Mouse (Mus musculus): ENCODE results near the gene Mrgprd. TPM values are rescaled to one million over a fixed set of nuclear protein-coding genes. Genes with fewer than 3 reads are reported as not detected.

The Mrgprd gene
- polyA plus RNA-seq, 1 experiment from 2014 or later: not detected

DNA sequence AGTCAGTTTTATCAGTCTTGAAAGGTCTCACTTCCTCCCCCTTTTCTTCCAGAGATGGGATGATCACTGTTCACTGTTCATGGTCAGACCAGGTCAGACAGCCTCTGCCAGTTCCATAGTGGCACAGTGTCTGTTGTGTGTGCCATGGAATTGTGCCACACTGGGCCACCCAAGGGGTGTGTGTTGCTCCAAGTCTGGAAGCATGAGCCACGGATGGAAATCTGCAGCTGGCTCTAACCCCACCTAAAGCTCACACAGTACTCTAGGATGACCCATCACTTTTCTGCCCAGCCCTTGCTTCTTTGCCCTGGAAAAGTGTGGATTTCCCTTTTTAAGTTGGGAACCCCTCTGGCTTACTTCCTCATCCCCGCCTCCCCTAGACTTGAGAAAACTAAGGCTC lies 10.5 kb upstream of the Mrgprd start:
- Histone ChIP-seq H3K4me2 (no peak overlapping the region), H3K27me3 (no peaks in the 10 kb centered on the region), H3K4me3 (replicated peaks) (no peak overlapping the region), H3K4me1 (replicated peaks) (peaks cover 12% of the 10 kb centered on the region), H3K9me3 (replicated peaks) (no peaks in the 10 kb centered on the region), H3K27ac (replicated peaks) (no peak overlapping the region), H3K36me3 (replicated peaks) (no peaks in the 10 kb centered on the region), H3K9ac (no peak overlapping the region)
- WGBS (ENCODE audit: insufficient replicate concordance): 46% methylated on average over 2 of the region's 2 CpGs
- ATAC-seq (ENCODE audit: insufficient read depth): no peak

DNA sequence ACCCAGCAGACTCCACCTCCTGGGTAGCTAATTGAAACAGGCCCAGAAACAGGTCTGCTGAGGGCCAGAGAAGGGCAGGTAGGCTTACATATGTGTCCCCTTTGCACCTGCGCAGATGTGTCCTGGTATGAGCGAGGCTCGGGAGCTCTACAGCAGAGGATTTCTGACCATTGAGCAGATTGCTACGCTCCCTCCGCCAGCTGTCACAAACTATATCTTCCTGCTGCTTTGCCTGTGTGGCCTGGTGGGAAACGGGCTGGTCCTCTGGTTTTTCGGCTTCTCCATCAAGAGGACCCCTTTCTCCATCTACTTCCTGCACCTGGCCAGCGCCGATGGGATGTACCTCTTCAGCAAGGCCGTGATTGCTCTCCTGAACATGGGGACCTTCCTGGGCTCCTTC lies 7.0 kb upstream of the Mrgprd start:
- no peak overlapping the region for H3K27ac ChIP-seq (replicated peaks)
- ATAC-seq (ENCODE audit: insufficient read depth): no peak
- H3K4me3 ChIP-seq (replicated peaks): no peak overlapping the region
- no peak overlapping the region for H3K4me2 ChIP-seq
- WGBS (ENCODE audit: insufficient replicate concordance): 80% methylated on average over 10 of the region's 10 CpGs
- no peaks in the 10 kb centered on the region for H3K27me3 ChIP-seq
- H3K36me3 ChIP-seq (replicated peaks): no peaks in the 10 kb centered on the region
- H3K9me3 ChIP-seq (replicated peaks): no peaks in the 10 kb centered on the region
- peaks cover 5% of the 10 kb centered on the region for H3K4me1 ChIP-seq (replicated peaks)
- no peak overlapping the region for H3K9ac ChIP-seq

DNA sequence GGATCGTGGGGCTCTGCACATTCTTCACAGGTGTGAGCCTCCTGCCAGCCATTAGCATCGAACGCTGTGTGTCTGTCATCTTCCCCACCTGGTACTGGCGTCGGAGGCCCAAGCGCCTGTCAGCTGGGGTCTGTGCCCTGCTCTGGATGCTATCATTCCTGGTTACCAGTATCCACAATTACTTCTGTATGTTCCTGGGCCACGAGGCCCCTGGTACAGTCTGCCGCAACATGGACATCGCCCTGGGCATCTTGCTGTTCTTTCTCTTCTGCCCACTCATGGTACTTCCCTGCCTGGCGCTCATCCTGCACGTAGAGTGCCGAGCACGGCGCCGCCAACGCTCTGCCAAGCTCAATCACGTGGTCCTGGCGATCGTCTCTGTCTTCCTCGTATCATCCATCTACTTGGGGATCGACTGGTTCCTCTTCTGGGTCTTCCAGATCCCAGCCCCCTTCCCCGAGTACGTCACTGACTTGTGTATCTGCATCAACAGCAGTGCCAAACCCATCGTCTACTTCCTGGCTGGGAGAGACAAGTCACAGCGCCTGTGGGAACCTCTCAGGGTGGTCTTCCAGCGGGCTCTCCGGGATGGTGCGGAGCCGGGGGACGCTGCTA lies 6.5 kb upstream of the Mrgprd start:
- no peak for ATAC-seq (ENCODE audit: insufficient read depth)
- no peak overlapping the region for H3K4me2 ChIP-seq
- no peak overlapping the region for H3K9ac ChIP-seq
- H3K27ac ChIP-seq (replicated peaks): no peak overlapping the region
- no peaks in the 10 kb centered on the region for H3K36me3 ChIP-seq (replicated peaks)
- H3K4me1 ChIP-seq (replicated peaks): no peaks in the 10 kb centered on the region
- H3K4me3 ChIP-seq (replicated peaks): no peak overlapping the region
- H3K9me3 ChIP-seq (replicated peaks): no peaks in the 10 kb centered on the region
- H3K27me3 ChIP-seq: no peaks in the 10 kb centered on the region
- WGBS (ENCODE audit: insufficient replicate concordance): 59% methylated on average over 30 of the region's 30 CpGs

DNA sequence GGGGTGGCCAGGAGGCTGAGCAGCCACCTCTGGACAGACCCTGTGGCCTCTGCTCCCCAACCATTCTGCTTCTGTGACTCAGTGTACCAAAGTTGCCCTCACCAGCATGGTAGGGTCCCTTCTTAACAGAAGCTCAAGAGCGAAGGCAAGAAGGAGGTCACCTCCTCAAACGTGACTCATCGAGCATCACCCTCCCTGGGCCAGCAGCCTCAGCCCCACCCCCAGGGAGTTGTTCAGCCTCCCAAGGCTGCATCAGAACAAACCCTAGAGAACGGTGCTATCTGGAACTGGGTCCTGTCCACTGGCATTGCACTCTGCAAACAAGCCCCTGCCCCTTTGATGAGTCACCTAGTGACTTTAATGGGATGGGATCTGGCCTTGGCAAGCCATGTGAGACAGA lies 5.8 kb upstream of the Mrgprd start:
- 44% methylated on average over 4 of the region's 4 CpGs for WGBS (ENCODE audit: insufficient replicate concordance)
- Histone ChIP-seq H3K27me3 (no peaks in the 10 kb centered on the region), H3K9ac (no peak overlapping the region), H3K4me2 (no peak overlapping the region), H3K9me3 (replicated peaks) (no peaks in the 10 kb centered on the region), H3K4me1 (replicated peaks) (no peaks in the 10 kb centered on the region), H3K27ac (replicated peaks) (no peak overlapping the region), H3K4me3 (replicated peaks) (no peak overlapping the region), H3K36me3 (replicated peaks) (no peaks in the 10 kb centered on the region)
- no peak for ATAC-seq (ENCODE audit: insufficient read depth)

DNA sequence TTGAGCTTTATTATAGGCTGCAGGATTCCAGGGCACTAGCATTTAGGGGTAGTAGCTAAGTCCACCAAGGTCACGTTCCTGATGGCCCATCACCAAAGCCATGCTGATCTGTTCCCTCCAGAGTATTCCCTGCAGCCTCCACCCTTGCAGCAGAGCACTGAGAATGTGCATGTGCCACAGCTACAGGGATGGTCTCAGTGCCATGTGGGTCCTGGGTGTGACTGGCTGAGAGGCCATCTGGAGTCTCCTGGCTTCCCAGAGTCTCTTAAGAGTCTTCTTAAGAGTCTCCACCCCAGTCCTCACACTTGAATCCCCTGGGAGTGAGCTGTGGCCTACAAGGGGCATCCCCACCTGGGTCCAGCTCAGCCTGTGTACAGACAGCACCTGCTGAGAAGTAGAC lies 4.8 kb upstream of the Mrgprd start:
- no peaks in the 10 kb centered on the region for H3K9me3 ChIP-seq (replicated peaks)
- no peaks in the 10 kb centered on the region for H3K36me3 ChIP-seq (replicated peaks)
- H3K4me1 ChIP-seq (replicated peaks): no peaks in the 10 kb centered on the region
- H3K27ac ChIP-seq (replicated peaks): no peak overlapping the region
- no peak overlapping the region for H3K9ac ChIP-seq
- 56% methylated on average over 1 of the region's 1 CpGs for WGBS (ENCODE audit: insufficient replicate concordance)
- no peak for ATAC-seq (ENCODE audit: insufficient read depth)
- H3K4me2 ChIP-seq: no peak overlapping the region
- no peak overlapping the region for H3K4me3 ChIP-seq (replicated peaks)
- H3K27me3 ChIP-seq: no peaks in the 10 kb centered on the region

DNA sequence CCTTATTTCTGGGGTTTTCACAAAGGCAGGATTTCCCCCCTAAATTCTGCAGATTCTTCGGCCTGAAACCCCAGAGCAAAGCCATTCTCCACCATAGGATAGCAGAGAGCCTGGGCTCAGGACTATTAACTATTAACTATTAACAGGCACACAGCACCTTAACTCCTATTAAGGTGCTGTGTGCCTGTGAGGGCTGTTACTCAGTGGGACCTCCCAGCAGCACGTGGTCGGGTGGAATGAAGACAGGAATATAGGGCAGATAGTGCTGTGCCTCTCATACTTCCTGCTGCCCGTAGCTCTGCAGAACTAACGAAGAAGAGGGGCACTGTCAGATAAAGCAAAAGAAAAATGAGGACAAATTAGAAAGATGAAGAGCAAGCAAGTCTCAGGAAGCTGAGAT lies 4.1 kb upstream of the Mrgprd start:
- WGBS (ENCODE audit: insufficient replicate concordance): 24% methylated on average over 5 of the region's 5 CpGs
- no peak overlapping the region for H3K4me3 ChIP-seq (replicated peaks)
- no peaks in the 10 kb centered on the region for H3K36me3 ChIP-seq (replicated peaks)
- no peaks in the 10 kb centered on the region for H3K4me1 ChIP-seq (replicated peaks)
- H3K9ac ChIP-seq: no peak overlapping the region
- ATAC-seq (ENCODE audit: insufficient read depth): no peak
- no peaks in the 10 kb centered on the region for H3K9me3 ChIP-seq (replicated peaks)
- no peak overlapping the region for H3K4me2 ChIP-seq
- no peak overlapping the region for H3K27ac ChIP-seq (replicated peaks)
- no peaks in the 10 kb centered on the region for H3K27me3 ChIP-seq

DNA sequence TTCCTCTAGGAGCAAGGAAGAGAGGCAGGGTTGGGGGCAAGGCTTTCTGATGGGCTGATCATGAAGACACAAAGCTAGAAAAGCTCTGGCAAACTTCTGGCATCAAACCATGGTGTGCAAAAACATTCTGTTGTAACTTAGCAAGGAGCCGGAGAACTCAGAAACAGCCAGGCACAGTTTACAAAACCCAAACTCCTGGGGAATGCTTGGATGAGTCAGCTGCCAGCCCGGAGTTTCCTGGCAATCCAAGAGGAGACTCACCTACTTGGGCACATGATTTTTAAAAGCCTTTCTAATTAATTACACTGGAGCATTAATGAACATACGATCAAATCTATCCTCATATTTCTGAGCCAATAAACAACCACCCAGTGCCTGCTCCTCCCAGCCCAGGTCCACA lies 2.5 kb upstream of the Mrgprd start:
- H3K27me3 ChIP-seq: no peaks in the 10 kb centered on the region
- no peak for ATAC-seq (ENCODE audit: insufficient read depth)
- H3K27ac ChIP-seq (replicated peaks): no peak overlapping the region
- no peaks in the 10 kb centered on the region for H3K4me1 ChIP-seq (replicated peaks)
- H3K9me3 ChIP-seq (replicated peaks): no peaks in the 10 kb centered on the region
- no peak overlapping the region for H3K4me2 ChIP-seq
- H3K36me3 ChIP-seq (replicated peaks): no peaks in the 10 kb centered on the region
- H3K9ac ChIP-seq: no peak overlapping the region
- H3K4me3 ChIP-seq (replicated peaks): no peak overlapping the region
- 58% methylated on average over 3 of the region's 3 CpGs for WGBS (ENCODE audit: insufficient replicate concordance)

DNA sequence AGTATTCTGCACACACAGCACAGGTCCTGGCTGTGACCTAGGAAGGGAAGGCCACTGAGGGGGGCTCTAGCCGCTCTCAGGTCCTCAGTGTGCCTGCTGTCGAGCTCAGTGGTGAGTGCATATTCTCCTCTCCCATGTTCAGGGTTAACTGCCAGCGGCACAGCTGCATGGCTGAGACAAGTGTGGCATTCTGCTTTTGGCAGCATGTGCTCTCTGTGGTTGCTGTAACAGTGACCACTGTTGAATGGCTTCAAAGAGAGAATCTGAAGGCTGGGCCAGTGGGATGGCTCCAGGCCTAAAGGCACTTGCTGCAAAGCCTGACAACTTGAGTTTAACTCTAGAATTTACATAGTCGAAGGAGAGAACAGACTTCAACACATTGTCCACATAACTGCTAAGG lies 2.9 kb downstream of the Mrgprd start:
- WGBS (ENCODE audit: insufficient replicate concordance): 53% methylated on average over 4 of the region's 4 CpGs
- Histone ChIP-seq H3K36me3 (replicated peaks) (no peaks in the 10 kb centered on the region), H3K4me1 (replicated peaks) (no peaks in the 10 kb centered on the region), H3K4me2 (no peak overlapping the region), H3K9me3 (replicated peaks) (no peaks in the 10 kb centered on the region), H3K27me3 (peaks cover 3% of the 10 kb centered on the region; the same call in 1 of the 2 replicates), H3K9ac (no peak overlapping the region), H3K27ac (replicated peaks) (no peak overlapping the region), H3K4me3 (replicated peaks) (no peak overlapping the region)
- ATAC-seq (ENCODE audit: insufficient read depth): no peak

DNA sequence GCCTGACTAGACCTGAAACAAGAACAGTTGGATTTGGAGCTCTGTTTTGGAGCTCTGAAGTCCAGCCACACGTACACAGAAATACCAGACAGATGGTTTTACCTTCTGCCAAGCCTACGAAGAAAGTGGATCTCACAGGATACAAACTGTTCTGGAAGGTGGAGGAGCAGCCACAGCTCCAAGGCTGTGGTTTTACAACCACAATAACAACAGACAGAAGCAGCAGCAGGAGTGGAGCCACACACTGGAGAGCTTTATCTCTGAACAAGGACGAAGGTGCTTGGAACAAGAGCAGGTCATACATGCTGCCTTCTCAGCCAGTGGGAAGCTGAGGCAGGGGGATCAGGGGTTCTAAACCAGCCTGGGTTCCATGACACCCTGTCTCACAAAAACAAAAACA lies 4.8 kb downstream of the Mrgprd start:
- Histone ChIP-seq H3K27me3 (peaks cover 3% of the 10 kb centered on the region; the same call in 1 of the 2 replicates), H3K27ac (replicated peaks) (no peak overlapping the region), H3K9ac (no peak overlapping the region), H3K9me3 (replicated peaks) (no peaks in the 10 kb centered on the region), H3K4me2 (no peak overlapping the region), H3K4me3 (replicated peaks) (no peak overlapping the region), H3K4me1 (replicated peaks) (no peaks in the 10 kb centered on the region), H3K36me3 (replicated peaks) (no peaks in the 10 kb centered on the region)
- no peak for ATAC-seq (ENCODE audit: insufficient read depth)
- 42% methylated on average over 3 of the region's 3 CpGs for WGBS (ENCODE audit: insufficient replicate concordance)

DNA sequence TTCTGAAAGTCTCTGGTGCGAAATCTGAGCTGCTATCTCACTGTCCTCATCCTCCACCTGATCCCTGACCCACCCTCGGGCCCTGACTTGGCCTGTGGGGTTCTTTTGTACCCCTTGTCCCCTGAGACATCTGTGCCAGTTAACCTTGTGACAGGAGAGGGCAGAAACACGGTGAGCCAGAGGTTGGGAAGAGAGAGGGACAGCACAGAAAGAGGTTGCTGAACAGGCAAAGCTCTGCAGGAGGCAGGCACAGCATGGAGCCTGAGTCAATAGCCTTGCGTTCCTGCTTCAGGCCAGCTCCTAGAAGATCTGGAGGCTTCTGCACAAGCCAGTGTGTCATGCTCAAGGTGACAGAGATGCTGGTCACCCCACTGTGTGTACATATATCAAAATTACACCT lies 9.0 kb downstream of the Mrgprd start:
- Histone ChIP-seq H3K36me3 (replicated peaks) (no peaks in the 10 kb centered on the region), H3K4me2 (no peak overlapping the region), H3K27ac (replicated peaks) (no peak overlapping the region), H3K9ac (no peak overlapping the region), H3K4me3 (replicated peaks) (no peak overlapping the region), H3K4me1 (replicated peaks) (peaks cover 6% of the 10 kb centered on the region; the same call in 1 of the 2 replicates), H3K27me3 (peaks cover 3% of the 10 kb centered on the region; the same call in 1 of the 2 replicates), H3K9me3 (replicated peaks) (no peaks in the 10 kb centered on the region)
- no peak for ATAC-seq (ENCODE audit: insufficient read depth)
- WGBS (ENCODE audit: insufficient replicate concordance): 27% methylated on average over 4 of the region's 4 CpGs

DNA sequence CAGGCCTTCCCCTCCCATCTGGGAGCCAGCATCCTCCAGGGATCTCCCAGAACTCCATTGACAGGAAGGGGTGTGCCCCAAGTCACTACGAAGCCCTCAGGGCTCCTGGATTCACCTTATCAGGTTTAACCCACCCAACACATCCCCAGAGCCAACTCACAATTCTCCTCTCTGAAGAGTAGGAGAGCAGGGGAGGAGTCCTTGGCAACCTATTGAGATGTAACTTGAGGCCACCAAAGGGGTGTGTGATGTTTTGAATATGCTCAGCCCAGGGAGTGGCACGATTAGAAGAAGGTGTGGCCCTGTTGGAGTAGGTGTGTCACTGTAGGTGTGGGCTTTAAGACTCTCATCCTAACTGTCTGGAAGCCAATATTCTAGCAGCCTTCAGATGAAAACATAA lies 11.1 kb downstream of the Mrgprd start:
- H3K9ac ChIP-seq: no peak overlapping the region
- 18% methylated on average over 2 of the region's 2 CpGs for WGBS (ENCODE audit: insufficient replicate concordance)
- no peaks in the 10 kb centered on the region for H3K36me3 ChIP-seq (replicated peaks)
- H3K27ac ChIP-seq (replicated peaks): no peak overlapping the region
- H3K9me3 ChIP-seq (replicated peaks): no peaks in the 10 kb centered on the region
- no peak for ATAC-seq (ENCODE audit: insufficient read depth)
- no peak overlapping the region for H3K4me3 ChIP-seq (replicated peaks)
- no peak overlapping the region for H3K4me2 ChIP-seq
- peaks cover 3% of the 10 kb centered on the region; the same call in 1 of the 2 replicates for H3K27me3 ChIP-seq
- H3K4me1 ChIP-seq (replicated peaks): peaks cover 6% of the 10 kb centered on the region; the same call in 1 of the 2 replicates

DNA sequence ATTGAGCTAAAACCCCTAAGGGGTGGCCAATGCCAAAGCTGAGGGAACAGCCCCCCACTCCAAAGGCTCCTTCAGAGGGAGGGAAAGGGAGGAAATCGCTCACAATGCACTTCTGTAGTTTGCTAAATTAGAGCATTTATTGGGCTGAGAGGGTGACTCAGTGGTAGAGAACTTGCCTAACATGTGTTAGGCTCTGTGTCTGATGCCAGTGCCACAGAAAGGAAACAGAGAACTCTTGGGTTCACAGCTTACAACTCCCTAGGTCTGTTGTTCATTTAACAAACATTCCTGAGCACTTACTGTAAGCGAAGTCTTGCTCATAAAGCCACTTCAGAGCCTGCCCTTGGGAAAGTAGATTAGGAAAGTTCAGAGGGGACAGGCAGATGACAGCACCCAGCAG lies 15.3 kb downstream of the Mrgprd start:
- 52% methylated on average over 2 of the region's 2 CpGs for WGBS (ENCODE audit: insufficient replicate concordance)
- no peaks in the 10 kb centered on the region for H3K36me3 ChIP-seq (replicated peaks)
- H3K4me1 ChIP-seq (replicated peaks): peaks cover 6% of the 10 kb centered on the region; the same call in 1 of the 2 replicates

More for the DNA sequence above, 15.3 kb downstream of the Mrgprd start:
- H3K4me3 ChIP-seq (replicated peaks): no peak overlapping the region
- ATAC-seq (ENCODE audit: insufficient read depth): no peak
- H3K27ac ChIP-seq (replicated peaks): no peak overlapping the region
- H3K9ac ChIP-seq: no peak overlapping the region
- no peaks in the 10 kb centered on the region for H3K9me3 ChIP-seq (replicated peaks)
- H3K4me2 ChIP-seq: no peak overlapping the region
- H3K27me3 ChIP-seq: no peaks in the 10 kb centered on the region
